Mouse (Mus musculus) intestine, embryonic 14.5 days (tissue): Measurements from ENCODE around the gene Pbld2. TPM values are rescaled to one million over a fixed set of nuclear protein-coding genes. Genes with fewer than 3 reads are reported as not detected.

Experiments used
- ATAC-seq: fragments of 200-750 bp; cut with Nextera tagmentation; replicated peaks from 2 replicates; pipeline ENCODE4 v1.8.0; 2017; ENCODE audit warnings: low read depth, moderate number of reproducible peaks, moderate TSS enrichment, moderate library complexity; ENCODE audit not compliant: low FRiP score, low TSS enrichment
- DNase-seq: peaks from one replicate; pipeline ENCODE4 v3.0.0-alpha.2; 2018; ENCODE audit warnings: low spot score
- H3K27ac ChIP-seq: fragments of 300-500 bp; sonication (generic); 2 replicates; pipeline ENCODE4 v1.5.1; 2014; ENCODE audit warnings: low read depth, mild to moderate bottlenecking, control low read depth
- H3K27me3 ChIP-seq: fragments of 300-500 bp; sonication (generic); replicated peaks from 2 replicates; pipeline ENCODE4 v1.6.1; 2014; ENCODE audit warnings: low read length, control low read depth; ENCODE audit not compliant: control insufficient read depth, insufficient read depth
- H3K36me3 ChIP-seq: fragments of 300-500 bp; sonication (generic); 2 replicates; pipeline ENCODE4 v1.6.1; 2014; ENCODE audit warnings: low read length, control low read depth; ENCODE audit not compliant: control insufficient read depth, insufficient read depth
- H3K4me1 ChIP-seq: fragments of 300-500 bp; sonication (generic); replicated peaks from 2 replicates; pipeline ENCODE4 v1.6.1; 2014; ENCODE audit warnings: low read length, control low read depth, mixed read lengths; ENCODE audit not compliant: control insufficient read depth, insufficient read depth
- H3K4me2 ChIP-seq: fragments of 300-500 bp; sonication (generic); 2 replicates; pipeline ENCODE4 v1.6.1; 2014; ENCODE audit warnings: low read length
- H3K4me3 ChIP-seq: fragments of 300-500 bp; sonication (generic); 2 replicates; pipeline ENCODE4 v1.5.1; 2014; ENCODE audit warnings: low read depth, low read length, control low read depth, mixed read lengths
- H3K9ac ChIP-seq: fragments of 300-500 bp; sonication (generic); 2 replicates; pipeline ENCODE4 v1.6.1; 2014; ENCODE audit warnings: mild to moderate bottlenecking, low read length
- H3K9me3 ChIP-seq: fragments of 300-500 bp; sonication (generic); 2 replicates; pipeline ENCODE4 v1.6.1; 2016; ENCODE audit warnings: low read length, control low read depth; ENCODE audit not compliant: control insufficient read depth
- WGBS: fragments of 180-500 bp; shearing (Covaris S2); extraction: QIAGEN DNeasy Blood & Tissue Kit; methylation state at CpG from one replicate; pipeline ENCODE4 v1.1.7; 2014; 5-methylcytosine and 5-hydroxymethylcytosine counted together
- polyA plus RNA-seq: library from polyadenylated mRNA; unstranded; fragments of >200 nt; fragmentation: Nextera tagmentation; extraction: Ambion mirVana; gene quantifications from 2 replicates; pipeline ENCODE4 v1.2.1, GENCODE M21; 2014

Pbld2 gene
- polyA plus RNA-seq, 1 experiment from 2014 or later = 2.5 TPM

DNA sequence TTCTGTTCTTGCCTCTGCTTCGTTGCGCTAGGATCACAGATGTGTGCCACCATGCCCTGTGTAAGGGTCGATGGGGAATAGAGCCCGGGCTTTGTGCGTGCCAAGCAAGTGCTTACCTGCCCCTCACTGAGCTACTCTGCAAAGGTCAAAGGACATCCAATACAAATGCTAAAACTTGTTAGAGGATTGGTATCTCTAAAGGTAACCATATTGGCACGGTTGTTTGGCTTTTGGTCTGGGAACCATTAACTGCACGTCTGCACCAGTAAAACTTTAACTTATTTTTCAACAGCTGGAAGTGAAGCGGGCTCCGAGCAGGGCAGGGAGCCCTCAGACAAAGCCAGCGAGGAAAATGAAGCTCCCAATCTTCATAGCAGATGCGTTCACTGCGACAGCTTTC lies 37.2 kb downstream of the Pbld2 start:
- Histone ChIP-seq H3K27me3 (no peaks in the 10 kb centered on the region), H3K9ac (no peak overlapping the region), H3K4me3 (no peak overlapping the region), H3K4me1 (no peaks in the 10 kb centered on the region), H3K4me2 (no peak overlapping the region), H3K27ac (no peak overlapping the region), H3K36me3 (no peaks in the 10 kb centered on the region), H3K9me3 (no peaks in the 10 kb centered on the region)
- DNase-seq (no peak), ATAC-seq (no peak)
- WGBS = 67% methylated on average over 12 of the region's 12 CpGs

GRCm38 (mm10) chr10:63062696-63063095 lies 38.6 kb downstream of the Pbld2 start:
- no peak overlapping the region for H3K27ac ChIP-seq
- no peaks in the 10 kb centered on the region for H3K9me3 ChIP-seq
- H3K4me3 ChIP-seq = no peak overlapping the region
- H3K4me2 ChIP-seq = no peak overlapping the region
- H3K27me3 ChIP-seq = no peaks in the 10 kb centered on the region
- H3K36me3 ChIP-seq = no peaks in the 10 kb centered on the region
- DNase-seq = no peak
- ATAC-seq = no peak
- 89% methylated on average over 5 of the region's 5 CpGs for WGBS
- no peak overlapping the region for H3K9ac ChIP-seq
- H3K4me1 ChIP-seq = no peaks in the 10 kb centered on the region

DNA sequence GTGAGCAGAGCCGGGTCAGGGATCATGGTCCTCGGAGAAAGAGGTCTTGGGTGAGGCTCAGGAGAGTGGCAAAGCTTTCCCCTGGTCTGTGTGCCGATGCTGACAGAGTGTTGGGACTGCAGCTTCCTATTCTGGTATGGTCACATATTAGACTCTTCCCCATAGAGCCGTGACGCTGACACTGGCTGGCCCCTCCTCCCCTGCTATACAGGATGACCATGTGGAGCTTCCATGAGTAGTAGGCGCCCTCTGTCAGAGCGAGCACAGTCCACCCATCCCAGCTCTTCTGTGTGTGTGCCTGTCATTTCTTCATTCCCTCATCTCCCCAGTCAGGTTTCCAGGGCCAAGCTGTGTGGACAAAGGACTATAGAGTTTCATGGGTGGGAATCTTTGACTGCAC lies 39.2 kb downstream of the Pbld2 start:
- WGBS = 80% methylated on average over 7 of the region's 7 CpGs
- ATAC-seq (no peak), DNase-seq (no peak)
- H3K4me1 ChIP-seq = no peaks in the 10 kb centered on the region
- H3K27me3 ChIP-seq = no peaks in the 10 kb centered on the region
- H3K36me3 ChIP-seq = no peaks in the 10 kb centered on the region
- H3K9ac ChIP-seq = no peak overlapping the region
- H3K9me3 ChIP-seq = no peaks in the 10 kb centered on the region
- no peak overlapping the region for H3K4me2 ChIP-seq
- H3K27ac ChIP-seq = no peak overlapping the region
- H3K4me3 ChIP-seq = no peak overlapping the region

- DNase-seq = no peak
- Histone ChIP-seq H3K36me3 (no peaks in the 10 kb centered on the region), H3K4me1 (no peaks in the 10 kb centered on the region), H3K4me2 (no peak overlapping the region), H3K27me3 (no peaks in the 10 kb centered on the region), H3K27ac (no peak overlapping the region), H3K4me3 (no peak overlapping the region), H3K9me3 (0 out of 2 replicates have a peak, but pooled peaks cover 3% of the 10 kb centered on the region), H3K9ac (no peak overlapping the region)
- 80% methylated on average over 9 of the region's 9 CpGs for WGBS
- no peak for ATAC-seq
These were observed 40.4 kb downstream of the Pbld2 start for GRCm38 (mm10) chr10:63064516-63064915.

GRCm38 (mm10) chr10:63065561-63065960 lies 41.4 kb downstream of the Pbld2 start:
- no peaks in the 10 kb centered on the region for H3K36me3 ChIP-seq
- no peak overlapping the region for H3K27ac ChIP-seq
- ATAC-seq = no peak
- H3K4me2 ChIP-seq = no peak overlapping the region
- H3K4me1 ChIP-seq = no peaks in the 10 kb centered on the region
- no peak overlapping the region for H3K9ac ChIP-seq
- 0 out of 2 replicates have a peak, but pooled peaks cover 3% of the 10 kb centered on the region for H3K9me3 ChIP-seq
- no peaks in the 10 kb centered on the region for H3K27me3 ChIP-seq
- H3K4me3 ChIP-seq = no peak overlapping the region
- WGBS = 64% methylated on average over 8 of the region's 8 CpGs
- DNase-seq = no peak

- no peak; the same call in 1 of the 2 replicates for ATAC-seq
- Histone ChIP-seq H3K4me2 (no peak overlapping the region), H3K9ac (no peak overlapping the region), H3K36me3 (no peaks in the 10 kb centered on the region), H3K27me3 (no peaks in the 10 kb centered on the region), H3K27ac (no peak overlapping the region), H3K4me1 (no peaks in the 10 kb centered on the region), H3K9me3 (0 out of 2 replicates have a peak, but pooled peaks cover 3% of the 10 kb centered on the region), H3K4me3 (no peak overlapping the region)
- WGBS = 9% methylated on average over 5 of the region's 5 CpGs
- peak; percentile 82 for DNase-seq
These were observed 41.9 kb downstream of the Pbld2 start for GRCm38 (mm10) chr10:63065988-63066387.

- H3K36me3 ChIP-seq = no peaks in the 10 kb centered on the region
- no peak overlapping the region for H3K4me3 ChIP-seq
- no peak for DNase-seq
- no peaks in the 10 kb centered on the region for H3K9me3 ChIP-seq
- H3K27me3 ChIP-seq = no peaks in the 10 kb centered on the region
- H3K4me1 ChIP-seq = no peaks in the 10 kb centered on the region
- ATAC-seq = no peak
- H3K27ac ChIP-seq = no peak overlapping the region
- H3K9ac ChIP-seq = no peak overlapping the region
- whole genome bisulfite sequencing = 67% methylated on average over 10 of the region's 10 CpGs
- H3K4me2 ChIP-seq = no peak overlapping the region
These were observed 62.2 kb downstream of the Pbld2 start for GRCm38 (mm10) chr10:63086304-63086703.

DNA sequence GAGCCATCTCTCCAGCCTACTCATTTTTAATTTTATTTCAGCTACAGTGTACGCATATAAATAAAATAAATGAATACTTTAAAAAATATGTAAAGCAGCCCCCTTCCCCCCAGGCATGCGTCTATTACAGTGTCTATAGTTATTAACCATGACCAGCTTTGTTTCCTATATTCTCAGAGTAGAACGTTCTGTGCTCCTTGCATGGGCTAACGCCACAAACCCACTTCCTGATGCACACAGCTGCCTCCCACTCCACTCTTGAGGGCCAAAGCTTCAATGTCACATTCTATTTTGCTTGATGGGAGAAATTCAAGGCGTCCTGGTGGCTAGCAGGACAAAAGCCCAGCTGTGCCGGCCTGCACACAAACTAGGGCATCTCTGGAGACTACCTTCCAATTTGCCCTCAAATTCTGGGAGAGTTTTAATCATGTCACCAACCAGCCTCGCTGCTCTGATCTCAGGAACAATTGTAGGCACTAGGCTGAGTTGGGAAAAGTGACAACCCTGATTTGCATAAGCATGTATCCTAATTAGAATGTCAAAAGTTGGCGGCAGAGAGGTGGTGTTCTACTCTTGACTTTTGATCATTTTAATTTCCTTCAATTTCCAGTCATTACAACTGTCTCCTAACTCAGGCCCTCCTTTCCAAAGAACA lies 65.1 kb downstream of the Pbld2 start:
- 49% methylated on average over 8 of the region's 8 CpGs for whole genome bisulfite sequencing
- Histone ChIP-seq H3K9ac (no peak overlapping the region), H3K4me1 (no peaks in the 10 kb centered on the region), H3K36me3 (no peaks in the 10 kb centered on the region), H3K9me3 (no peaks in the 10 kb centered on the region), H3K4me3 (peak overlapping the region; percentile 30; the same call in 1 of the 2 replicates), H3K27me3 (no peaks in the 10 kb centered on the region), H3K27ac (no peak overlapping the region), H3K4me2 (peak overlapping the region; percentile 51)
- ATAC-seq (no peak), DNase-seq (no peak)
